Mouse (Mus musculus) midbrain, embryonic 10.5 days (tissue): ENCODE measurements at regions not wholly inside any gene's neighbourhood (a gene's known extent, or its start where the extent isn't known, plus 50 kb on each side); places are given as distances from the start of the nearest gene placed in this dataset.

Experiments used
- DNase-seq: peaks from one replicate; pipeline ENCODE4 v3.0.0-alpha.2; 2017; ENCODE audit warnings: low spot score
- H3K27ac ChIP-seq: fragments of 300-500 bp; sonication (generic); replicated peaks from 2 replicates; pipeline ENCODE4 v1.5.1; 2016; ENCODE audit warnings: mild to moderate bottlenecking
- H3K27me3 ChIP-seq: fragments of 300-500 bp; sonication (generic); 2 replicates; pipeline ENCODE4 v1.6.1; 2016; ENCODE audit warnings: low read depth, mild to moderate bottlenecking; ENCODE audit not compliant: poor library complexity, severe bottlenecking
- H3K36me3 ChIP-seq: fragments of 300-500 bp; sonication (generic); 2 replicates; pipeline ENCODE4 v1.6.1; 2016; ENCODE audit warnings: mild to moderate bottlenecking, moderate library complexity
- H3K4me1 ChIP-seq: fragments of 300-500 bp; sonication (generic); 2 replicates; pipeline ENCODE4 v1.6.1; 2016
- H3K4me3 ChIP-seq: fragments of 300-500 bp; sonication (generic); 2 replicates; pipeline ENCODE4 v1.5.1; 2016; ENCODE audit warnings: mild to moderate bottlenecking, moderate library complexity
- H3K9me3 ChIP-seq: fragments of 300-500 bp; sonication (generic); replicated peaks from 2 replicates; pipeline ENCODE4 v1.6.1; 2016; ENCODE audit warnings: mild to moderate bottlenecking
- WGBS: fragments of 180-500 bp; shearing (Covaris S2); methylation state at CpG from one replicate; pipeline ENCODE4 v1.1.7; 2016; 5-methylcytosine and 5-hydroxymethylcytosine counted together

DNA sequence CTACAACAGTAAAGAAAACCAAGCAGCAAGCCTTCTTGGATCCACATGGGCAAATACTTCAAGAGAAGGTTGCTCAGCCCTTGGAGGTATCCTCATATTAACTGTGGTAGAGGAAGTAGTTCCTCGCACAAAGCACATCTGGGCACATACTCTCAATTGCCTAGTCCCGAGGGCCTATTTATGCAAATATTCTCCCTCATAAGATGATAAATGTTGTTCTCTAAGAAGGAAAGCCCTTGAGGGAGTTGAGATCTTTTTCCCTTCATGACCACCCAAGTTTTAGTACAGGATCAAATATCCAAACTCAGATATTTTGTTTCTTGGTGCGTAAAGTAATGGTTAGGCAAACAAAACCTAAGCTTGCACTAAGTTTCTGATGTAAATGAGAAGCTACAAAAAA lies 340.6 kb downstream of the Arl4a start:
- Histone ChIP-seq H3K9me3 (no peaks in the 10 kb centered on the region), H3K27ac (no peak overlapping the region), H3K4me1 (no peaks in the 10 kb centered on the region), H3K4me3 (no peak overlapping the region), H3K27me3 (no peaks in the 10 kb centered on the region), H3K36me3 (no peaks in the 10 kb centered on the region)
- whole genome bisulfite sequencing, result 84% methylated on average over 3 of the region's 3 CpGs
- no peak for DNase-seq

DNA sequence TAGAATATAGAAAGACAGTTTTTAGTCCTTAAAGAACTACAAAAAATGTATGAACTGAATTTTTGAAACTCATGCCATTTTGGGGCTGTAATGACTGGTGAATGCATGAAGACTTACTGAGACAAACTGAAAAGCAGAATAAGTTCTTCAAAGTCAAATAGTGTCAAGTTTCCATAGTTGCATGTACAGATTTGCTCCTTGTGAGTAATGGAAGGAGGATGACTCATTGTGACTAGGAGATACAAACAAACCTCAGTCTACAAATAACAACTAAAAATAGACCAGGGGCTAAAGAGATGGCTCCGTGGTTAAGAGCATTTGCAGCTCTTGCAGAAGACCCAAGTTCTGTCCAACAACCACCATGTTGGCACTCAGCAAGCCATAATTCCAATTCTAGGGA lies 342.5 kb downstream of the Arl4a start:
- no peaks in the 10 kb centered on the region for H3K9me3 ChIP-seq
- WGBS, result 88% methylated on average over 1 of the region's 1 CpGs
- H3K4me1 ChIP-seq, result no peaks in the 10 kb centered on the region
- H3K36me3 ChIP-seq, result no peaks in the 10 kb centered on the region
- no peak for DNase-seq
- H3K27ac ChIP-seq, result no peak overlapping the region
- no peak overlapping the region for H3K4me3 ChIP-seq
- H3K27me3 ChIP-seq, result no peaks in the 10 kb centered on the region

DNA sequence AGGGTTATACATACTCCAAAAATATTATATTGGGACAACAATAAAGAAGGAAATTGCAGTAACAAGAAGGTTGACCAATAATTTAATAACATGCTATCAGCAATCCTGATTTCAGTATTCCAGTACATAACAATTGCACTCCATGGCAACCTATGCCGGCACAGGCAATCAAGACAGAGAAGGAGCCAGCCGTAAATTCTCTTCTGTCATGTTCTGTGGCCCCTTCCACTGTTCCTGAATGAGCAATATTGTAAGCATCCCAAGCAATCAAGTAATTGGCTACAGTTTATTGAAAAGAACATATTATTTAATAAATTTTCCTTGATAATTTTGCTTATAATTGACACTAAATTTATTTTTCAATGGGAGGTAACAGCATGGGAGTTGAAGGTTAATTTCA lies 345.8 kb downstream of the Arl4a start:
- Histone ChIP-seq H3K27me3 (no peaks in the 10 kb centered on the region), H3K9me3 (no peaks in the 10 kb centered on the region), H3K27ac (no peak overlapping the region), H3K36me3 (no peaks in the 10 kb centered on the region), H3K4me1 (no peaks in the 10 kb centered on the region), H3K4me3 (no peak overlapping the region)
- 81% methylated on average over 2 of the region's 2 CpGs for WGBS
- DNase-seq, result no peak

DNA sequence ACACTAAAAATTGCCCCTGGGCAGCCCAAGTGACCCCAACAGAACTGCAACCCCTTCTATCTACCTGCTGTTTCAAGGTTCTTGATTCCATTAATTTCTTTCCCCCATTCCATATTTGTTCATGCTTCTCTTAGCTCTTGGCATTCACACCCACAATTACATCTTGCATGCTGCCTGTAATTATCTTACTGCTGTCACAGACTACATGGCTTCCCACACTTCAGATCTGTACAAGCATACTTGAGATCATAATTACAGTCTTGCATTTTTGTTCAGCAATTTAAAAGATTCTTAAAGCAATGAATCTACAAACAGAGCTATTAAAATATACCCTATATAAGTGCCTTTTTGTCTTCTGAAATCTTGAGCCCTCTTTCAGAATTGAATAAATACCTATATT lies 352.4 kb downstream of the Arl4a start:
- H3K4me3 ChIP-seq, result no peak overlapping the region
- no peaks in the 10 kb centered on the region for H3K9me3 ChIP-seq
- no peak overlapping the region for H3K27ac ChIP-seq
- no peak for DNase-seq
- no peaks in the 10 kb centered on the region for H3K36me3 ChIP-seq
- no peaks in the 10 kb centered on the region for H3K27me3 ChIP-seq
- H3K4me1 ChIP-seq, result no peaks in the 10 kb centered on the region

DNA sequence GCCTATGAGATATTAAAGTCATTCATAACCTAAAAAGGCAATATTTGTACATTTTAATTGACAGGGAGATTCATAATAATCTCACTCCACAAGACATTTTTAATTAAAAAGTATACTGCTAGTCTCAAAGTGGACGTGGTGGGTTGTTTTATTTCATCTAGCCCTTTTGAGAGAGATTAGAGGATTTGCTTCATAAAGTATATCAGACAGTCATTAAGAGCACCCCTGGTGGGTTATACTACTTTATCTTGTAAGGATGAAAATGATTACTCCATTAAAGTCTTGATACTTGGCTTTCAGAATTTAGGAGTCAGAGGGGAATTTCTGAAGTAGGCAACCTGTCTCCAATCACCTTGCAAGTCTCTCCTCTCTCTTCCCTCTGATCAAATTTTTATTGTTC lies 355.7 kb downstream of the Arl4a start:
- no peaks in the 10 kb centered on the region for H3K4me1 ChIP-seq
- WGBS, result 89% methylated on average over 1 of the region's 1 CpGs
- DNase-seq, result no peak
- no peak overlapping the region for H3K4me3 ChIP-seq
- no peaks in the 10 kb centered on the region for H3K27me3 ChIP-seq
- H3K9me3 ChIP-seq, result no peaks in the 10 kb centered on the region
- H3K36me3 ChIP-seq, result no peaks in the 10 kb centered on the region
- no peak overlapping the region for H3K27ac ChIP-seq

DNA sequence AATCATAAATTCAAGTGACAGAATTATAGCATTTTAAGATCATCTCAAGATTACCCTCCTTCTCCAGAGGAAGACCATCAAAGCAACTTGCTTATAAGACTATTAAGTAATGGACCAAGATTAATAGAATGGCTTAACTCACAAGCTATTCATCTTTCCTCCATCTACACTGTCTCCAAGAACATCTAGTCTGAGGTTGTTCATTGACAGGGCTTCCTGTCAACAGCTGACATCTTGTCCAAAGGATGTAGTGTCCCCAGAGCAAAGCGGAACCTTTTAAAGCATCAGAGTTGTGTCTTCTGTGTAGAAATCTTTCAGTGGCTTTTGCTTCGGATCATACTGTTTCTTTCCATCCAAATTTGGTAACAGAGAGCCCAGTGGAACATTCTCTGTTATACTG lies 362.2 kb downstream of the Arl4a start:
- no peaks in the 10 kb centered on the region for H3K9me3 ChIP-seq
- no peak overlapping the region for H3K27ac ChIP-seq
- WGBS, result 84% methylated on average over 2 of the region's 2 CpGs
- DNase-seq, result no peak
- no peaks in the 10 kb centered on the region for H3K4me1 ChIP-seq
- H3K27me3 ChIP-seq, result no peaks in the 10 kb centered on the region
- no peaks in the 10 kb centered on the region for H3K36me3 ChIP-seq
- no peak overlapping the region for H3K4me3 ChIP-seq

DNA sequence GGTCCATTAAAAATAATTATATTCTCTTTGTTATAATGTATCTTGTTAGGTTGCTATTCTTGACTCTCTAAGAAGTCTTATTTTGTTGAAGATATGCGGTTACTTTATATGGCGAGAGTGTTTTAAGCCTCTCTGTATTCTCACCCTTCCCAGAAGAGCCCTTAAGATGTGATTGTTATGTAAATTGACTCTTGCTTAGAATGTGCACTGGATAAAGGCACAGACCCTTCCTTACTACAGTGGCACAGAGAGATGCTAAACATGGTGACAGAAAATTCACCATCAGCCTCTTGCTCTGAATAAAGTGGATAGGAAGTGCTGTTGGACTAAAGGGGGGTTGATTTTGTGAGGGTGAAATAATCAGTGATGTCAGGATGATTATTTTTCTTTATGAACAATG lies 370.1 kb downstream of the Arl4a start:
- 25% methylated on average over 2 of the region's 2 CpGs for WGBS
- no peaks in the 10 kb centered on the region for H3K36me3 ChIP-seq
- no peak for DNase-seq
- peaks cover 20% of the 10 kb centered on the region for H3K4me1 ChIP-seq
- no peaks in the 10 kb centered on the region for H3K27me3 ChIP-seq
- H3K9me3 ChIP-seq, result no peaks in the 10 kb centered on the region
- no peak overlapping the region for H3K4me3 ChIP-seq
- no peak overlapping the region for H3K27ac ChIP-seq

DNA sequence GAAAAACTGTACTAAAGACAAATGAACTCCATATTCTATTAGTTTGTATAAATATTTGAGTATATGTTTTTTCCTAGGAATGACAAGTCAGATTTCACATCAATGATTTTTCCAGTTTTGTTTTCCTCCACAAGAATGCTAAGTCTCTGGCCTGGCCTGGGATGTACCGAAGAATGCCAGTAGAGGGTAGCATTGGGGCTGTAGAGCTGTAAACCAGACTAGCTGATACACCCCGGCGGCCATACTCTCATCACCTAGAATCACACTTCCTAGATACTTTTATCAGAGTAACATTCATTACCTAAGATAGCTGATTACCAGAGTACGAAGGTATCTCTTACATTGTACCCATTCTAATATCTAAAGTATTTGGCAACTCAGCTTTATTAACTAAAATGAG lies 372.4 kb downstream of the Arl4a start:
- no peaks in the 10 kb centered on the region for H3K27me3 ChIP-seq
- peak; percentile 63 for DNase-seq
- H3K9me3 ChIP-seq, result no peaks in the 10 kb centered on the region
- no peaks in the 10 kb centered on the region for H3K36me3 ChIP-seq
- H3K27ac ChIP-seq, result no peak overlapping the region
- 21% methylated on average over 4 of the region's 4 CpGs for WGBS
- H3K4me3 ChIP-seq, result no peak overlapping the region
- peaks cover 20% of the 10 kb centered on the region for H3K4me1 ChIP-seq

DNA sequence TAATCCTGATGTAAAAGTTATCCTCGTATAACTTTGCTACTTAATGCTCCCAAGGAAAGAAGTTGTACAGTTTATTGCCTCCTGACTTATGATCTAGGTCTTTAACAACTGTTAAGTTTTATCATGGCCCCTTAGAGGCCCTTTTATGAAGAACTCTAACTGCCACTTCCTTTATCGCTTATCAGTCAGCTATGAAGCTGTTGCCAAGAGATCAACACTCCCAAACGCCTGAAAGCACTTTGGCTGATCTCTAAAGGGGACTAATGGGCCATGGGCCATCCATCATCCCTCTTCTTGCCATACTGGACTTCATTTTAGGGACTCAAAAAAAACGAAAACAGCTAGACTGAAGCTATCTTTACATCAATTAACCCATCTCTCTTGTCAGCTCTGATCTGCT lies 377.4 kb downstream of the Arl4a start:
- no peak overlapping the region for H3K4me3 ChIP-seq
- H3K27me3 ChIP-seq, result no peaks in the 10 kb centered on the region
- H3K27ac ChIP-seq, result no peak overlapping the region
- no peaks in the 10 kb centered on the region for H3K9me3 ChIP-seq
- no peaks in the 10 kb centered on the region for H3K36me3 ChIP-seq
- H3K4me1 ChIP-seq, result no peaks in the 10 kb centered on the region
- no peak for DNase-seq
- WGBS, result 72% methylated on average over 4 of the region's 4 CpGs

DNA sequence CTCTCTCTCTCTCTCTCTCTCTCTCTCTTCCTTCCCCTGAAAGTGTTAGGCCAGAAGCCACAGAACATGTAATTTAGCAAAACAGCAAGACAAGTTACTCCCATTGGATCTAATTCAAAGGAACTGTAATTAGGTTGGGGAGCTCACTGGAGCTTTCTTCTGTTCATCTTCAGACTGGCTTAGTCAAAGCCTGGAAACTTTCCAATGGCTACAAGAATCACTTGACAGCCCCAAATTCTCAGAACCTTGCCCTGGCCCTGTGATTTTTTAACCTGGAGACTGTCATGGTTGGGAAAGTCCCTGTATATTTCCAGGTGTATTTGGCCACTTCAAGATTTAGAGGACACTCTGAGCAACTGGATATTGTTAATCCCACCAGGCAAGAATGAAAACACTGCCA lies 381.2 kb downstream of the Arl4a start:
- no peaks in the 10 kb centered on the region for H3K27me3 ChIP-seq
- H3K4me1 ChIP-seq, result no peaks in the 10 kb centered on the region
- H3K9me3 ChIP-seq, result no peaks in the 10 kb centered on the region
- no peak overlapping the region for H3K27ac ChIP-seq
- no peak overlapping the region for H3K4me3 ChIP-seq
- DNase-seq, result no peak
- no peaks in the 10 kb centered on the region for H3K36me3 ChIP-seq

DNA sequence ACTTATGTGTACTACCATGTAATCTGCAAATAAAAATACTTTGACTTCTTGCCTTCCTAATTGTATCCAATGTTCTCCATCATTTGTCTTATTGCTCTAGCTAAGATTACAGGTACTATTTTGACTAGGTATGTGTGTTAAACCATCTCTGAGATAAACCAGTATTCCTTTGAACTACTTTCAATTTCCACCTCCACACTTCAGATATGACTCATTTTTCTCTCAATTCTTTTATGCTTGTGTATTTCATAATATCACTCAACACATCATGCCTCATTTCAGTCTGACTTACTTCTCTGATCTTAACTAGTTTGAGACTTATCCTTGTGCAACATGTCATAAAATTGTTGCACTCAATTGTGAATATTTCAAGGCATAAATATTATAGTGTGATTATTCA lies 388.9 kb downstream of the Arl4a start:
- DNase-seq, result no peak
- H3K36me3 ChIP-seq, result no peaks in the 10 kb centered on the region
- no peak overlapping the region for H3K27ac ChIP-seq
- no peaks in the 10 kb centered on the region for H3K27me3 ChIP-seq
- peaks cover 3% of the 10 kb centered on the region; the same call in 1 of the 2 replicates for H3K4me1 ChIP-seq
- no peaks in the 10 kb centered on the region for H3K9me3 ChIP-seq
- H3K4me3 ChIP-seq, result no peak overlapping the region

DNA sequence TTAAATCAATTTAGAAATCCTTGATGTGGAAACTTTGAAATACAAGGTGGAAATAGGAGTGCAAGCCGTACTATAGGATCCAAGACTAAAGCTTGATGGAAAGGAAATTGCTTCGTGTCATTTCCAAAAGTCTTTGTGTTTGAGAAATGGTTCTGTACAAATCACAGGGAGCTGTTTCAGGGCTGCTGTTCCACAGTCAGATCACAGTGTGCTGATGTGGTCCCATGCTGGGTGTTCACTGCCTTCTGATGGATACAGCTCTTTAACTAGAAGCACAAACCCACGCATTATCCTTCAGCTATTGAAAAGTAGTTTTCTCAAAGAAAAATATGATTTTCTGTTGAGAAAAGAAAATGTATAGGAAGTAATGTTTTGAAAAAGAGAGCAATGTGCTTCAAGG lies 391.3 kb downstream of the Arl4a start:
- peaks cover 3% of the 10 kb centered on the region; the same call in 1 of the 2 replicates for H3K4me1 ChIP-seq
- 80% methylated on average over 3 of the region's 3 CpGs for WGBS
- no peak for DNase-seq

DNA sequence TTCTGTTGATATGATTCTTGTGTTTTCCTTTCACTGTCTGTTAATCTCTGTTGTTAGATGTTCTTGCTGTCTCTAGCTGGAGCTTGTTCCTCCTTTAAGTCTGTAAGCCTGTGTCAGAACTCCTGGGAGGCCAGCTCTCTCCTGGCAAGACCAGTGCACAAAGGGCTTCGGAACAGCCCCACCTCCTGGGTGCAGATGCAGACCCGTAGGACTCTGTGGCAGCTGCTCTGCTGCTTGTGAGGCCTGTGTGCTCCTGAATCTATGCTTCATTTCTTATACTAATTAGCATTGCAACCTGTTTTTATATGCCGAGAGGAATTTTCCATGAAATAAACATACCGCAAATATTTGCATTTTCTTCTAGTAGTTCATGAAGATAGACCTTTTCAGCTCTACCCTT lies 392.2 kb downstream of the Arl4a start:
- Histone ChIP-seq H3K27me3 (no peaks in the 10 kb centered on the region), H3K4me3 (no peak overlapping the region), H3K9me3 (no peaks in the 10 kb centered on the region), H3K36me3 (no peaks in the 10 kb centered on the region), H3K4me1 (peaks cover 3% of the 10 kb centered on the region; the same call in 1 of the 2 replicates), H3K27ac (no peak overlapping the region)
- DNase-seq, result no peak
- WGBS, result 58% methylated on average over 4 of the region's 4 CpGs

More for the DNA sequence above, 391.3 kb downstream of the Arl4a start:
- H3K27me3 ChIP-seq, result no peaks in the 10 kb centered on the region
- no peak overlapping the region for H3K27ac ChIP-seq
- H3K4me3 ChIP-seq, result no peak overlapping the region
- H3K9me3 ChIP-seq, result no peaks in the 10 kb centered on the region
- H3K36me3 ChIP-seq, result no peaks in the 10 kb centered on the region

DNA sequence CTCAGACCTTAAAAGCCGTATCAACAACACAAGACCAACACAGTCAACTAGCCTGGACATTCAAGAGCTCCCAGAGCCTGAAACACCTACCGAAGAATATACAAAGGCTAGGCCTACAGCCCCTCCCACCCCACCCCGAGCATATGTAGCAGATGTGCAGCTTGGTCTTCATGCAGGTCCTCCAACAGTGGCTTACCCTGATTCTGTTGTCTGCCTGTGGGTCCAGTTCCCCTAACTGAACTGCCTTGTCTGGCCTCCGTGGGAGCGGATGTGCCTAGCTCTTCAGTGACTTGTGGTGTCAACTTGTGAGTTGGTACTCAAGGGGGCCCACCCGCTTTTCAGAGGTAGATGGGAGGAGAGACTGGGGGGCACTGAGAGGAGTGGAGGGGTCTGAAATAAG lies 398.6 kb downstream of the Arl4a start:
- no peak overlapping the region for H3K27ac ChIP-seq
- no peaks in the 10 kb centered on the region for H3K36me3 ChIP-seq
- H3K9me3 ChIP-seq, result no peaks in the 10 kb centered on the region
- H3K27me3 ChIP-seq, result no peaks in the 10 kb centered on the region
- DNase-seq, result no peak
- no peaks in the 10 kb centered on the region for H3K4me1 ChIP-seq
- no peak overlapping the region for H3K4me3 ChIP-seq
- 88% methylated on average over 6 of the region's 6 CpGs for WGBS
